ENCODE assay signal across 7 mouse cellular contexts in genomic region chr13:38204171-38204570, GRCm38 (mm10). TPM values are rescaled to one million over a fixed set of nuclear protein-coding genes. Genes with fewer than 3 reads are reported as not detected.
DNase-seq lines count a peak whose midpoint lies in the region; ATAC-seq lines count a peak whose summit lies in the region.

No protein-coding gene starts in this region.

- H3K4me3 ChIP-seq in liver, embryonic 11.5 days (ENCODE audit: low read depth, low read length) = peak overlapping the region; percentile 92
- peak overlapping the region; percentile 93 for H3K4me3 ChIP-seq in forebrain, embryonic 10.5 days
- H3K4me3 ChIP-seq in limb, embryonic 10.5 days = peak overlapping the region; percentile 75
- peak overlapping the region; percentile 71; the same call in 1 of the 2 replicates for H3K4me3 ChIP-seq in neural tube, embryonic 14.5 days (ENCODE audit: low read depth, low read length)

- H3K36me3 ChIP-seq in liver, embryonic 11.5 days (ENCODE audit: control insufficient read depth, insufficient read depth, low read length) = peaks cover 3% of the 10 kb centered on the region
- peaks cover 16% of the 10 kb centered on the region for H3K36me3 ChIP-seq in forebrain, embryonic 10.5 days (replicated peaks)
- H3K36me3 ChIP-seq in limb, embryonic 10.5 days = peaks cover 15% of the 10 kb centered on the region
- no peaks in the 10 kb centered on the region for H3K36me3 ChIP-seq in neural tube, embryonic 14.5 days (ENCODE audit: control insufficient read depth, insufficient read depth, low read length)

- DNase-seq in liver, embryonic 11.5 days (ENCODE audit: low spot score) = no peak
- DNase-seq in liver = no peak
- no peak for DNase-seq in forebrain, embryonic 10.5 days (ENCODE audit: extremely low spot score, low spot score)
- DNase-seq in limb, embryonic 10.5 days (ENCODE audit: low spot score) = no peak
- DNase-seq in layer of hippocampus, adult 8-10 months (ENCODE audit: low spot score in 2 of 2) = no peak

- 50% methylated on average over 4 of the region's 4 CpGs for WGBS in liver, embryonic 11.5 days
- 63% methylated on average over 4 of the region's 4 CpGs for WGBS in forebrain, embryonic 10.5 days
- 50% methylated on average over 4 of the region's 4 CpGs for WGBS in limb, embryonic 10.5 days
- 44% methylated on average over 4 of the region's 4 CpGs for WGBS in neural tube, embryonic 14.5 days

- H3K9me3 ChIP-seq in liver, embryonic 11.5 days (ENCODE audit: control insufficient read depth, low read length) = no peaks in the 10 kb centered on the region
- no peaks in the 10 kb centered on the region for H3K9me3 ChIP-seq in forebrain, embryonic 10.5 days
- H3K9me3 ChIP-seq in limb, embryonic 10.5 days (replicated peaks) = no peaks in the 10 kb centered on the region
- no peaks in the 10 kb centered on the region for H3K9me3 ChIP-seq in neural tube, embryonic 14.5 days (ENCODE audit: control insufficient read depth, low read length)

- H3K4me2 ChIP-seq in liver, embryonic 11.5 days = peak overlapping the region; percentile 69
- peak overlapping the region; percentile 47; the same call in 1 of the 2 replicates for H3K4me2 ChIP-seq in neural tube, embryonic 14.5 days (ENCODE audit: low read depth, low read length)

- no peak overlapping the region; the same call in 1 of the 2 replicates for H3K9ac ChIP-seq in liver, embryonic 11.5 days (ENCODE audit: low read depth, low read length)
- no peak overlapping the region for H3K9ac ChIP-seq in neural tube, embryonic 14.5 days (replicated peaks; ENCODE audit: low read depth, low read length)

- no peak for ATAC-seq in liver, embryonic 11.5 days (replicated peaks; ENCODE audit: low FRiP score)
- ATAC-seq in neural tube, embryonic 14.5 days (ENCODE audit: low read depth) = no peak
- no peak for ATAC-seq in CD4-positive, CD25-positive, alpha-beta regulatory T cell, adult 4 months

- H3K27ac ChIP-seq in liver, embryonic 11.5 days (ENCODE audit: low read depth, low read length) = no peak overlapping the region
- 0 out of 2 replicates have a peak overlapping the region, but pooled peaks have one; percentile 93 for H3K27ac ChIP-seq in forebrain, embryonic 10.5 days
- H3K27ac ChIP-seq in limb, embryonic 10.5 days = no peak overlapping the region
- no peak overlapping the region for H3K27ac ChIP-seq in neural tube, embryonic 14.5 days (ENCODE audit: low read depth, low read length)

- H3K27me3 ChIP-seq in liver, embryonic 11.5 days (replicated peaks; ENCODE audit: control insufficient read depth, insufficient read depth, low read length) = no peaks in the 10 kb centered on the region
- H3K27me3 ChIP-seq in forebrain, embryonic 10.5 days (ENCODE audit: poor library complexity, severe bottlenecking) = no peaks in the 10 kb centered on the region
- no peaks in the 10 kb centered on the region for H3K27me3 ChIP-seq in limb, embryonic 10.5 days (ENCODE audit: low read depth, poor library complexity, severe bottlenecking)
- H3K27me3 ChIP-seq in neural tube, embryonic 14.5 days (ENCODE audit: control insufficient read depth, insufficient read depth, low read length) = no peaks in the 10 kb centered on the region

- H3K4me1 ChIP-seq in liver, embryonic 11.5 days (replicated peaks; ENCODE audit: control insufficient read depth, insufficient read depth, low read length) = peaks cover 16% of the 10 kb centered on the region
- peaks cover 14% of the 10 kb centered on the region for H3K4me1 ChIP-seq in forebrain, embryonic 10.5 days
- H3K4me1 ChIP-seq in limb, embryonic 10.5 days = peaks cover 7% of the 10 kb centered on the region; the same call in 1 of the 2 replicates
- peaks cover 5% of the 10 kb centered on the region; the same call in 1 of the 2 replicates for H3K4me1 ChIP-seq in neural tube, embryonic 14.5 days (ENCODE audit: control insufficient read depth, insufficient read depth, low read length)

RNA-seq across cellular contexts. Expression of gene Snrnp48, which starts 0.6 kb away (rescaled TPM):
- 32.5 and 40.1 TPM in 2 replicates for polyA plus RNA-seq in liver, embryonic 11.5 days (2014; fragmentation: Nextera tagmentation; extraction: Ambion mirVana)
- polyA plus RNA-seq in forebrain, embryonic 10.5 days (2016; fragmentation: Nextera tagmentation; extraction: Ambion mirVana) = 39.0 and 40.0 TPM in 2 replicates
- 35.5 and 36.4 TPM in 2 replicates for polyA plus RNA-seq in limb, embryonic 10.5 days (2016; fragmentation: Nextera tagmentation; extraction: Ambion mirVana)
- 32.9 and 34.5 TPM in 2 replicates for polyA plus RNA-seq in neural tube, embryonic 14.5 days (2014; fragmentation: Nextera tagmentation; extraction: Ambion mirVana)
- total RNA-seq in layer of hippocampus, adult 8-10 months (2022) = 10 to 100 TPM; 24.1 to 26.0 (median 24.5) TPM
- 10 to 100 TPM; 50.1 to 83.1 TPM for polyA plus RNA-seq in CD4-positive, CD25-positive, alpha-beta regulatory T cell, adult 4 months (2017; shearing (Covaris generic))

RNA-seq across cellular contexts. Expression of gene Dsp, which starts 53.1 kb away (rescaled TPM):
- polyA plus RNA-seq in liver, embryonic 11.5 days (2014; fragmentation: Nextera tagmentation; extraction: Ambion mirVana) = 5.4 and 5.5 TPM in 2 replicates
- polyA plus RNA-seq in forebrain, embryonic 10.5 days (2016; fragmentation: Nextera tagmentation; extraction: Ambion mirVana) = 0.92 and 1.2 TPM in 2 replicates
- 2.1 TPM in 2 replicates for polyA plus RNA-seq in limb, embryonic 10.5 days (2016; fragmentation: Nextera tagmentation; extraction: Ambion mirVana)
- polyA plus RNA-seq in neural tube, embryonic 14.5 days (2014; fragmentation: Nextera tagmentation; extraction: Ambion mirVana) = 0.08 and 0.15 TPM in 2 replicates
- 10 to 100 TPM in 1 of 4 experiments, 1 to 10 TPM in 3; 7.6 to 11.1 (median 9.1) TPM for total RNA-seq in layer of hippocampus, adult 8-10 months (2022)
- under 1 TPM; 0.13 to 0.15 TPM for polyA plus RNA-seq in CD4-positive, CD25-positive, alpha-beta regulatory T cell, adult 4 months (2017; shearing (Covaris generic))
